Mouse (Mus musculus): ENCODE measurements around the gene Zcchc7. TPM values are rescaled to one million over a fixed set of nuclear protein-coding genes. Genes with fewer than 3 reads are reported as not detected.

Gene Zcchc7
- polyA plus RNA-seq (2015; fragmentation: Nextera tagmentation; extraction: Ambion mirVana), result 34.7 and 38.8 TPM in 2 replicates

DNA sequence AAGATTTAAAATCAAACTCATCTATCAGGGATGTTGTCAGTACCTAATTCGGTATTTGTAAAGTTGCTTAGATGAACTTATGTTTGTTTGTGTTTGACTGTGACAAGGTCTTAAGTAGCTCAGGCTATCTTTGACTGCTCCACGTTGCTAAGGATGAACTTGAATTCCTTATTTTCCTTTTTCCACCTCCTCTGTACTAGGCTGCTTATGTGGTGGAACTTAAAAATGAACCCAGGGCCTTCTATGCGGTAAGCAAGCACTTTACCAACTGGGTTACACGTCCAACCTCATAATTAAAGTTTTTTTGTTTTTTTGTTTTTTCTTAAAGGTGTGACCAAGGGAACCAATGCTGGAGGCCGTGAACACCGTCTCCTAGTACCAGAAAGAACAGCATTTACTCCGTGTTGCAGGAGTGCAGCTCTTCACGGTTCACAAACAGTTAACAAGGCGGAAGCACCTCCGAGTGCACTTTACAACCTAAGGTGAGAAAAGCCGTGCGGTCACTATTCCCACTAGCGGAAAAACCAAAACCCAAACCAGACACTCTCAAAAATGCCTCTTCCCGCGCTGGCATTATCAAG lies at the start of gene Zcchc7:
Gene Zcchc7, plus strand, starts transcription at position 325 of the 581 bp plus-strand sequence.
- Histone ChIP-seq H3K9me3 (replicated peaks; ENCODE audit: control insufficient read depth, low read length) (no peaks in the 10 kb centered on the region), H3K4me2 (ENCODE audit: low read depth, low read length) (peak within 1 kb of the TSS; percentile 63), H3K9ac (ENCODE audit: low read length) (peak within 1 kb of the TSS; percentile 97), H3K4me1 (ENCODE audit: control insufficient read depth, insufficient read depth, low read length) (0 out of 2 replicates have a peak, but pooled peaks cover 2% of the 10 kb centered on the region), H3K27me3 (ENCODE audit: control insufficient read depth, insufficient read depth, low read length) (no peaks in the 10 kb centered on the region), H3K27ac (ENCODE audit: low read length) (peak within 1 kb of the TSS; percentile 96), H3K36me3 (ENCODE audit: control insufficient read depth, insufficient read depth, low read length) (no peaks in the 10 kb centered on the region), H3K4me3 (replicated peaks; ENCODE audit: low read length) (peak within 1 kb of the TSS; percentile 94)
- peak; percentile 42 for ATAC-seq (ENCODE audit: insufficient read depth, low FRiP score)
- WGBS, result 3% methylated on average over 15 of the region's 15 CpGs

DNA sequence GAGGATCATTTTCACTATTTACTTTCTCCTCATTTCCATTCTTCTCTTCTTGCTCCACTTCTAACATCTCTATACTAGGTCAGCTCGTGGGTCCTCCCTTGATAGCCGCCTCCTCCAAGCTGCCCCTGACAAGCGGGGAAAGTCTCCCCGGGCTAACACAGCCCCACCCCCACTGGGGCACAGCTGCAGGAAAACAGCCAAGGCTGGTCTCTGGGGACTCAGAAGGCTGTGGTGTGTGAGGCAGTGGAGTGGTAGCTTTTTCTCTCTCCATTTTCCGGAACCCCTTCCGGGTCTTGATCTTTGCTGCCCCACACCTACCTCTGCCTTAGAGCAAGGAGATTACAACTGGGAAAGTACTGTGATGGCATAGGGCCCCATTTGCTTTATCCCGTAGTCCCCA lies 49.7 kb upstream of the Zcchc7 start:
- no peaks in the 10 kb centered on the region for H3K9me3 ChIP-seq (replicated peaks; ENCODE audit: control insufficient read depth, low read length)
- whole genome bisulfite sequencing, result 5% methylated on average over 7 of the region's 7 CpGs
- no peak overlapping the region for H3K4me3 ChIP-seq (replicated peaks; ENCODE audit: low read length)
- H3K4me2 ChIP-seq (ENCODE audit: low read depth, low read length), result no peak overlapping the region
- H3K36me3 ChIP-seq (ENCODE audit: control insufficient read depth, insufficient read depth, low read length), result no peaks in the 10 kb centered on the region
- no peak overlapping the region for H3K27ac ChIP-seq (ENCODE audit: low read length)
- ATAC-seq (ENCODE audit: insufficient read depth, low FRiP score), result no peak
- 0 out of 2 replicates have a peak, but pooled peaks cover 13% of the 10 kb centered on the region for H3K4me1 ChIP-seq (ENCODE audit: control insufficient read depth, insufficient read depth, low read length)
- no peak overlapping the region for H3K9ac ChIP-seq (ENCODE audit: low read length)
- peaks cover 91% of the 10 kb centered on the region for H3K27me3 ChIP-seq (ENCODE audit: control insufficient read depth, insufficient read depth, low read length)

DNA sequence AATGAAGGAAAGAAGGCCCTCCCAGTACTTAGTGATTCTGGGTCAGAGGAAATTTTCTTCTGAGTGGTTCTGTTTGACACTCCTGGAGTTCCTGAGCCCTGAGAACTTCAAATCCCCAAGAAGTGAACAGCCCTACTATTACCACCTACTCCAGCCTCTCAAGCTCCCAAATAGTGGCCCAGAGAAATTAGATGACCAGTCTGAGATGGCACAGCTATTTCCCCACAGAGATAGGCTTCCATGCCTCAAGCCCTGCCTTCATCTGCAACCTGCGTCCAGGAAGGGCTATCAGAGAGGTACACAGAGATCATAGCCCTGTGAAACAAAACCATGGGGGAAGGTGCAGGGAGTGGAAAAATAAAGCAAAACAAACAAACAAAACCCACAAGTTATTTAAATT lies 48.8 kb upstream of the Zcchc7 start:
- H3K27ac ChIP-seq (ENCODE audit: low read length), result no peak overlapping the region
- H3K4me1 ChIP-seq (ENCODE audit: control insufficient read depth, insufficient read depth, low read length), result 0 out of 2 replicates have a peak, but pooled peaks cover 13% of the 10 kb centered on the region
- H3K36me3 ChIP-seq (ENCODE audit: control insufficient read depth, insufficient read depth, low read length), result no peaks in the 10 kb centered on the region
- no peaks in the 10 kb centered on the region for H3K9me3 ChIP-seq (replicated peaks; ENCODE audit: control insufficient read depth, low read length)
- no peak overlapping the region for H3K4me2 ChIP-seq (ENCODE audit: low read depth, low read length)
- H3K4me3 ChIP-seq (replicated peaks; ENCODE audit: low read length), result no peak overlapping the region
- no peak for ATAC-seq (ENCODE audit: insufficient read depth, low FRiP score)
- peaks cover 92% of the 10 kb centered on the region for H3K27me3 ChIP-seq (ENCODE audit: control insufficient read depth, insufficient read depth, low read length)
- WGBS, result 24% methylated on average over 1 of the region's 1 CpGs
- H3K9ac ChIP-seq (ENCODE audit: low read length), result no peak overlapping the region

DNA sequence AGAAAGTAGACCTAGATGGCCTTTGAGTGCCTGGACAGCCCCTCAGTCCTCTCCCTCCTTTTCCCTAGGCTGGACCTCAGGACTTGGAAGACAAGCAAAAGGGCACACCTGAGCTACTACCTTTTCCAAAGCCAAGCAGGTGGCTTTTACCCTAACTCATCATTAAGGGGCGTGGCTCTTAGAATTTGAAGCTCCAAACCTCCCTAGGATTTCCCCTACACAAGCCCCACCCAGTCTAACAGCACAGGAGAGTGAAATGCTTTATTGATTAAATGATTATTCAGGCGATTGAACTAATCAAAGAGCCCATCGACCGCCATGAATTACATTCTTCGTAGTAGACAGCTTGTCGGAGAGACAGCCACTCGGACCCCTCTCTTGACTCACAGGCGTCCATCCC lies 47.4 kb upstream of the Zcchc7 start:
- WGBS, result 40% methylated on average over 8 of the region's 8 CpGs
- no peak for ATAC-seq (ENCODE audit: insufficient read depth, low FRiP score)
- Histone ChIP-seq H3K27me3 (ENCODE audit: control insufficient read depth, insufficient read depth, low read length) (peaks cover 92% of the 10 kb centered on the region), H3K4me2 (ENCODE audit: low read depth, low read length) (no peak overlapping the region), H3K9me3 (replicated peaks; ENCODE audit: control insufficient read depth, low read length) (no peaks in the 10 kb centered on the region), H3K4me3 (replicated peaks; ENCODE audit: low read length) (no peak overlapping the region), H3K27ac (ENCODE audit: low read length) (no peak overlapping the region), H3K36me3 (ENCODE audit: control insufficient read depth, insufficient read depth, low read length) (no peaks in the 10 kb centered on the region), H3K4me1 (ENCODE audit: control insufficient read depth, insufficient read depth, low read length) (0 out of 2 replicates have a peak, but pooled peaks cover 12% of the 10 kb centered on the region), H3K9ac (ENCODE audit: low read length) (no peak overlapping the region)

DNA sequence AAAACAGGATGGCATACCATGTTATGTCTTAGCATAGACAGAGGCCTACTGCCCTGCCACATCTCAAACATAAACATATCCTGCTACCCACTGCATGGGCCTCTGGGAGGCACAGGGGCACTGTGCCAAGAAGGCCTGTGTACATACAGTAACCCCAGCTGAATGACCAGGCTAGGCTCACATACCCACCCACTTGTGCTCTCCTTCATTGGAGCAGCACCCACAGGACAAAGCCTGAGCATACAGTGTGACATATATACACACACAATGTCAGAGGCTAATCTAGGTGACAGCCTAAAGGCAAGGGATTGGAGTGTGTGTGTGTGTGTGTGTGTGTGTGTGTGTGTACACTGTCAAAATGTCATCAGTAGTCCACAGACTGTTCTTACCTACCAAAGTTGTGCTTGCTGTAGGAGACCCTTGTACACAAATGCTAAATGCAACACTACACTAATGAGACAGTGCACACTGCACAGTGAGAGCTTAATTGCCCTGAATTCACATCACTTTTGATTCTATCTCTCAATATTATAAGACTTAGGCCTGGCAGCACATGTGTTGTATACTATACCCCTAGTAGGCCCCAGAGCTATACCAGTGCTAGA lies 46.5 kb upstream of the Zcchc7 start:
- H3K4me1 ChIP-seq (ENCODE audit: control insufficient read depth, insufficient read depth, low read length), result 0 out of 2 replicates have a peak, but pooled peaks cover 5% of the 10 kb centered on the region
- H3K9ac ChIP-seq (ENCODE audit: low read length), result no peak overlapping the region
- no peaks in the 10 kb centered on the region for H3K36me3 ChIP-seq (ENCODE audit: control insufficient read depth, insufficient read depth, low read length)
- H3K27me3 ChIP-seq (ENCODE audit: control insufficient read depth, insufficient read depth, low read length), result peaks cover 92% of the 10 kb centered on the region
- no peak overlapping the region for H3K4me3 ChIP-seq (replicated peaks; ENCODE audit: low read length)
- no peaks in the 10 kb centered on the region for H3K9me3 ChIP-seq (replicated peaks; ENCODE audit: control insufficient read depth, low read length)
- H3K27ac ChIP-seq (ENCODE audit: low read length), result no peak overlapping the region
- no peak overlapping the region for H3K4me2 ChIP-seq (ENCODE audit: low read depth, low read length)
- ATAC-seq (ENCODE audit: insufficient read depth, low FRiP score), result no peak

DNA sequence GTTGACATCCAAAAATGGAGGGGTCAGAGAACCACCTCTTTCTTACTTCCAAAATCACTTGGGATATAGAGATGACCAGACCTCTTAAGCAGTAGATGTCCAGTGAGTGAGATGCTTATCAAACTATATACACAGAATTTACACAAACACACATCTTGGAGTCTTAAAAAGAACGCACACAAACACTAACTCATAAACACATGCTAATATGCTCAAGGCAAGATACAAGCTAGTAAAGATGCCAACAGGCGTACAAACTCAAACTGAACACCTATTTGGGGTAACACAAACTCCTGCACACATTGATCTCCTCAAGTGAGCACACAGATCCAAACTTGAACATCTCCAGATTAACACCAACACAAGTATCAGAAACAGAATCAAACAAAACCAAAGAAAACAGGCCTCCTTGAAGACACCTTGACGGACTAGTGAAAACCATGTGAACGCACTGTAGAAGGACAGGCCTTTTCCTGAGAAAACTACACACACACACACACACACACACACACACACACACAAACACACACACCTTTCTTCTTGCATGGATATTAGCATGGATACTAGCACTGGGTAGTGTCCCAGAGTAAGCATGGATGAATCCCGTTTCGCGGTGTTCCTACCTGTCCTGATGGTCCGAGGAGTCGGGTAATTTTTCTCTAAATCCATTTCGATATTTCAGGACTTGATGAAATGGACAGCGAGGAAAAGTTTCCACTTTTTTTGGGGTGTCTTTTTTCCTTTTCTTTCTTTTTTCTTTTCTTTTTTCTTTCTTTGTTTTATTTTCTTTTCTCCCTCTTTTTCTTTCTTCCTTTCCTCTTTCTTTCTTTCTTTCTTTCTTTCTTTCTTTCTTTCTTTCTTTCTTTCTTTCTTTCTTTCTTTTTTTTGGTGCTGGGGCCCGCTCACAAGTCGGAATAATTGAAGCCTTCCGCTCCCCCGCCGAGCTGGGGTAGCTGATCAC lies 45.7 kb upstream of the Zcchc7 start, which contains the start of gene Pax5:
Gene Pax5, minus strand, starts transcription at position 748 of the 961 bp plus-strand sequence.
- Histone ChIP-seq H3K9ac (ENCODE audit: low read length) (no peak within 1 kb of the TSS), H3K27me3 (ENCODE audit: control insufficient read depth, insufficient read depth, low read length) (peaks cover 92% of the 10 kb centered on the region), H3K9me3 (replicated peaks; ENCODE audit: control insufficient read depth, low read length) (no peaks in the 10 kb centered on the region), H3K36me3 (ENCODE audit: control insufficient read depth, insufficient read depth, low read length) (no peaks in the 10 kb centered on the region), H3K4me3 (replicated peaks; ENCODE audit: low read length) (no peak within 1 kb of the TSS), H3K4me1 (ENCODE audit: control insufficient read depth, insufficient read depth, low read length) (no peaks in the 10 kb centered on the region), H3K4me2 (ENCODE audit: low read depth, low read length) (no peak within 1 kb of the TSS), H3K27ac (ENCODE audit: low read length) (no peak within 1 kb of the TSS)
- ATAC-seq (ENCODE audit: insufficient read depth, low FRiP score), result no peak
- 29% methylated on average over 16 of the region's 16 CpGs for WGBS

DNA sequence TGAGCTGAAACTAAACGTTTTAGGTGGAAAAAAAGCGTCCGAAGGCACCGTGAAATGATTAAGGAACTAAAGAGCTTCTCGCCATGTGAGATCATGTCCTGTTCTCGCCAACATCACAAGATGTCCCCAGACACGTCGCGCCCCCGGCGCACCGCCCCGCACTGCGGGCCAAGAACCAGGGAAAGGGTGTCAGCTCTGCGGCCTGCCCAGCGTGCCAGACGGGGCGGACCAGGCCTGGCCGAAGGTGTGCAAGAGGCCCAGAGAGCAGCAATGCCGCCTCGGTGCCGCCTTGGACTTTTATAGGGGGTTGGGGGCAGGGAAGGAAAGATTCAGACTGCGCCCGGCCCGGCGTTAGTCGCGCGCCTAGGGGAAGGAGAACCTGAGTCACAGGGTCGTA lies 45.0 kb upstream of the Zcchc7 start:
- WGBS, result 2% methylated on average over 30 of the region's 30 CpGs
- H3K4me2 ChIP-seq (ENCODE audit: low read depth, low read length), result no peak overlapping the region
- no peak overlapping the region for H3K27ac ChIP-seq (ENCODE audit: low read length)
- H3K9me3 ChIP-seq (replicated peaks; ENCODE audit: control insufficient read depth, low read length), result no peaks in the 10 kb centered on the region
- peaks cover 90% of the 10 kb centered on the region for H3K27me3 ChIP-seq (ENCODE audit: control insufficient read depth, insufficient read depth, low read length)
- H3K9ac ChIP-seq (ENCODE audit: low read length), result no peak overlapping the region
- no peaks in the 10 kb centered on the region for H3K36me3 ChIP-seq (ENCODE audit: control insufficient read depth, insufficient read depth, low read length)
- no peak for ATAC-seq (ENCODE audit: insufficient read depth, low FRiP score)
- H3K4me1 ChIP-seq (ENCODE audit: control insufficient read depth, insufficient read depth, low read length), result no peaks in the 10 kb centered on the region
- no peak overlapping the region for H3K4me3 ChIP-seq (replicated peaks; ENCODE audit: low read length)

DNA sequence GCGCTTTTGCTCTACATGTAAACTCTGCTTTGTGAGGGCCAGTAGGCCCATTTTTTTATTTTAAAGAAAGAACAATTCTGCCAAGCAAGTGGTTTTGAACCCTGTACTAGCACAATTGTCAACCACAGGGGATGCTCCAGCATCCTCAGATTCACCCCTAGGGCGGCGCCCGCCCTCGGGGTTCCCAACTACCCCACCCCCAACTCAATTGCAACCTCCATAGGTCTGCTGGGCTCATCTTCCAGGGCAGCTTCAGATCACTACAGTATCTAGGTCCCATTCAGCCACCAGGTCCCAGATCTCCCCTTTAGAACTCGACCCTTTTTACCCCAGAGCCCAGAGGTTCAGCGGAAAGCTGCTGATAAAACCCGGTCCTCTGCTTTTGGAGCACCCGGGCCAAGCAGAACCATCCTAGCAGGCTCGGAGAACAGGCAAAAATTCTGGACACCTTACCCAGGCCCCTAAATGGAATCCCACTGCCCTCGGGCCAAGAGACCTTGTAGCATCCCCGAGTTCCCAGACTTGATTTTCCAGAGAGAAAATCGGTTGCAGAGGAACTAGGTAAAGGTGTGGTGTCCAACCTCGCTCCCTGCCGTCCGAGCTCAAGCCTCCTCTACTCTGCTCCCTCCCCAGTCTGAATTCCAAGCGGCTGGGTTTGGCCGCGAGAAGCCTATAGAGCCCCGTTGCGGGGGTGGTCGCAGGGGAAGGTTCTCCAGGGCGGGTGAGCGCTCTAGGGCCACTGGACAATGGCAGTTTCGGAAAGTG lies 44.4 kb upstream of the Zcchc7 start:
- Histone ChIP-seq H3K36me3 (ENCODE audit: control insufficient read depth, insufficient read depth, low read length) (no peaks in the 10 kb centered on the region), H3K9ac (ENCODE audit: low read length) (no peak overlapping the region), H3K27me3 (ENCODE audit: control insufficient read depth, insufficient read depth, low read length) (peaks cover 86% of the 10 kb centered on the region), H3K27ac (ENCODE audit: low read length) (no peak overlapping the region), H3K4me2 (ENCODE audit: low read depth, low read length) (no peak overlapping the region), H3K4me3 (replicated peaks; ENCODE audit: low read length) (no peak overlapping the region), H3K9me3 (replicated peaks; ENCODE audit: control insufficient read depth, low read length) (no peaks in the 10 kb centered on the region), H3K4me1 (ENCODE audit: control insufficient read depth, insufficient read depth, low read length) (no peaks in the 10 kb centered on the region)
- ATAC-seq (ENCODE audit: insufficient read depth, low FRiP score), result no peak
- 2% methylated on average over 25 of the region's 25 CpGs for WGBS
